Mouse (Mus musculus): ENCODE data around the gene Fance.
A peak's percentile ranks its signal among the peaks of the same experiment; 100 is the strongest.

Fance gene

GRCm38 (mm10) chr17:28313212-28313879, at the start of gene Fance:
Fance (plus strand) TSS chr17:28313519.
- peak; percentile 97 for DNase-seq (ENCODE audit: low spot score)

- no peak for DNase-seq (ENCODE audit: low spot score)
These were observed 46.1 kb upstream of the Fance start for GRCm38 (mm10) chr17:28267251-28267650.

- DNase-seq (ENCODE audit: low spot score): peak; percentile 64
These were observed 43.2 kb upstream of the Fance start for GRCm38 (mm10) chr17:28270165-28270564.

GRCm38 (mm10) chr17:28271537-28272266, 41.6 kb upstream of the Fance start:
- DNase-seq (ENCODE audit: low spot score): peak; percentile 70

GRCm38 (mm10) chr17:28272281-28272680, 41.0 kb upstream of the Fance start:
- no peak for DNase-seq (ENCODE audit: low spot score)

- DNase-seq (ENCODE audit: low spot score): no peak
These were observed 40.5 kb upstream of the Fance start for GRCm38 (mm10) chr17:28272837-28273236.

GRCm38 (mm10) chr17:28274739-28275138, 38.6 kb upstream of the Fance start:
- DNase-seq (ENCODE audit: low spot score): no peak

- no peak for DNase-seq (ENCODE audit: low spot score)
These were observed 36.1 kb upstream of the Fance start for GRCm38 (mm10) chr17:28277226-28277625.

- no peak for DNase-seq (ENCODE audit: low spot score)
These were observed 35.6 kb upstream of the Fance start for GRCm38 (mm10) chr17:28277721-28278120.

GRCm38 (mm10) chr17:28278156-28278555, 35.2 kb upstream of the Fance start:
- DNase-seq (ENCODE audit: low spot score): no peak

- DNase-seq (ENCODE audit: low spot score): no peak
These were observed 34.1 kb upstream of the Fance start for GRCm38 (mm10) chr17:28279236-28279635.

- no peak for DNase-seq (ENCODE audit: low spot score)
These were observed 33.4 kb upstream of the Fance start for GRCm38 (mm10) chr17:28279780-28280422.

GRCm38 (mm10) chr17:28280423-28280800, 32.9 kb upstream of the Fance start:
- no peak for DNase-seq (ENCODE audit: low spot score)

- no peak for DNase-seq (ENCODE audit: low spot score)
These were observed 32.4 kb upstream of the Fance start for GRCm38 (mm10) chr17:28280831-28281377.

- DNase-seq (ENCODE audit: low spot score): no peak
These were observed 31.4 kb upstream of the Fance start for GRCm38 (mm10) chr17:28281866-28282441.

GRCm38 (mm10) chr17:28283199-28283598, 30.1 kb upstream of the Fance start:
- DNase-seq (ENCODE audit: low spot score): no peak

GRCm38 (mm10) chr17:28286133-28286532, 27.2 kb upstream of the Fance start:
- DNase-seq (ENCODE audit: low spot score): no peak

GRCm38 (mm10) chr17:28286964-28287363, 26.4 kb upstream of the Fance start:
- DNase-seq (ENCODE audit: low spot score): no peak

GRCm38 (mm10) chr17:28287578-28287977, 25.7 kb upstream of the Fance start:
- DNase-seq (ENCODE audit: low spot score): no peak

- no peak for DNase-seq (ENCODE audit: low spot score)
These were observed 25.3 kb upstream of the Fance start for GRCm38 (mm10) chr17:28287980-28288379.

GRCm38 (mm10) chr17:28290262-28290661, 23.1 kb upstream of the Fance start:
- DNase-seq (ENCODE audit: low spot score): peak; percentile 78

- DNase-seq (ENCODE audit: low spot score): peak; percentile 64
These were observed 22.6 kb upstream of the Fance start for GRCm38 (mm10) chr17:28290671-28291070.
